Mouse (Mus musculus) embryonic facial prominence, embryonic 11.5 days (tissue): ENCODE measurements around the gene Noxa1. TPM values are rescaled to one million over a fixed set of nuclear protein-coding genes. Genes with fewer than 3 reads are reported as not detected.

Source experiments
- ATAC-seq: fragments of 200-750 bp; cut with Nextera tagmentation; replicated peaks from 2 replicates; pipeline ENCODE4 v1.8.0; 2017; ENCODE audit warnings: low read depth; ENCODE audit not compliant: insufficient number of reproducible peaks, low FRiP score, low TSS enrichment
- DNase-seq: peaks from one replicate; pipeline ENCODE4 v3.0.0-alpha.2; 2015; ENCODE audit warnings: low spot score
- H3K27ac ChIP-seq: fragments of 300-500 bp; sonication (generic); replicated peaks from 2 replicates; pipeline ENCODE4 v1.5.1; 2014; ENCODE audit warnings: mild to moderate bottlenecking, low read depth, low read length, control low read depth
- H3K27me3 ChIP-seq: fragments of 300-500 bp; sonication (generic); 2 replicates; pipeline ENCODE4 v1.6.1; 2014; ENCODE audit warnings: mild to moderate bottlenecking, low read length, moderate library complexity, mixed read lengths; ENCODE audit not compliant: control insufficient read depth, insufficient read depth
- H3K36me3 ChIP-seq: fragments of 300-500 bp; sonication (generic); replicated peaks from 2 replicates; pipeline ENCODE4 v1.6.1; 2014; ENCODE audit warnings: low read depth, mild to moderate bottlenecking, low read length, moderate library complexity, mixed read lengths; ENCODE audit not compliant: control insufficient read depth, insufficient read depth
- H3K4me1 ChIP-seq: fragments of 300-500 bp; sonication (generic); 2 replicates; pipeline ENCODE4 v1.6.1; 2014; ENCODE audit warnings: low read length, mixed read lengths; ENCODE audit not compliant: control insufficient read depth, insufficient read depth
- H3K4me2 ChIP-seq: fragments of 300-500 bp; sonication (generic); 2 replicates; pipeline ENCODE4 v1.6.1; 2014; ENCODE audit warnings: low read depth, mild to moderate bottlenecking, control low read depth, low read length, moderate library complexity
- H3K4me3 ChIP-seq: fragments of 300-500 bp; sonication (generic); 2 replicates; pipeline ENCODE4 v1.5.1; 2014; ENCODE audit warnings: low read depth, low read length, control low read depth
- H3K9ac ChIP-seq: fragments of 300-500 bp; sonication (generic); replicated peaks from 2 replicates; pipeline ENCODE4 v1.6.1; 2014; ENCODE audit warnings: mild to moderate bottlenecking, control low read depth, low read length
- H3K9me3 ChIP-seq: fragments of 300-500 bp; sonication (generic); replicated peaks from 2 replicates; pipeline ENCODE4 v1.6.1; 2016; ENCODE audit warnings: mild to moderate bottlenecking, low read length, inconsistent platforms, mixed read lengths; ENCODE audit not compliant: control insufficient read depth
- WGBS: fragments of 180-500 bp; shearing (Covaris S2); extraction: QIAGEN DNeasy Blood & Tissue Kit; methylation state at CpG from one replicate; pipeline ENCODE4 v1.1.7; 2014; 5-methylcytosine and 5-hydroxymethylcytosine counted together
- polyA plus RNA-seq: library from polyadenylated mRNA; unstranded; fragments of >200 nt; fragmentation: Nextera tagmentation; extraction: Ambion mirVana; gene quantifications from 2 replicates; pipeline ENCODE4 v1.2.1, GENCODE M21; 2014

Noxa1 gene
- polyA plus RNA-seq: 0.13 TPM in 1 of 2 replicates, not detected in the other

DNA sequence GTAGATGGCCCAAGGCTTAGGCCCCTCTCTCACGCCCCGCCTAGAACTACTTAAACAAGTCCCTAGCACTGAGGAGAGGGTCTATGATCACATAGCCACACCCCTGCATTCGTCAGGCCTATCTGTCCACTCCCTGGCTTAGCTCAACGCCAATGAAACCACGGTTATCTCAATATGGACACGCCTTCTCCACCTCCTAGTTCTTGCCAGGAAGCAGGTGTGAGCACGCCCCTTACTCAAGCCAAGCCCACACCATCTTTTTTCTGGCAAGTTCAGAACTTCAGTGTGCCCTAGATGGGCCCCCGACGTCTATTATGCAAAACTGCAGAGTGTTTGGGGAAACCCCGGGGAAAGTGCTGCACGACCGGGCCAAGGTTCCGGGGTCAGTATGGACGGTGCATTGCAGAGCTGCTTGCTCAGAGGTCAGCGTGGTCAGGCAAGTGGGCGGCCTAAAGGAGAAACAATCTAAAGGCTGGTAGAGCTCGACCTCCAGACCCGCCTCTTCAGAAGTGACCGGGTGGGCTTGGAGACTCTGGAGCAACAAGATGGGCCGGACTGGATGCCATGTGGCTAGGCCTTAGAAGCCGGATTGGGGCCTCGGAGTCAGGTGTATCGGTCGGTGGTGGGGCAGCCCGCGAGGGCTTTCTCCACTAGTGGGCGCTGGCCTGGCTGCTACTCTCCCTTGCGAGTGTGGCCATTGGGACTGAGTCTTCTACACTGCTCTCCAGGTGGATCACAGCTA is at the start of gene Noxa1:
TSS of gene Noxa1 (minus strand) at position 41 of the 742 bp plus-strand sequence.
- H3K36me3 ChIP-seq: no peaks in the 10 kb centered on the region
- H3K4me2 ChIP-seq: peak within 1 kb of the TSS; percentile 28; the same call in 1 of the 2 replicates
- ATAC-seq (peak; percentile 41; the same call in 1 of the 2 replicates), DNase-seq (peak; percentile 54)
- H3K4me1 ChIP-seq: 0 out of 2 replicates have a peak, but pooled peaks cover 2% of the 10 kb centered on the region
- 46% methylated on average over 28 of the region's 28 CpGs for WGBS
- H3K27me3 ChIP-seq: no peaks in the 10 kb centered on the region
- H3K9me3 ChIP-seq: no peaks in the 10 kb centered on the region
- H3K9ac ChIP-seq: 0 out of 2 replicates have a peak within 1 kb of the TSS, but pooled peaks have one; percentile 3
- H3K4me3 ChIP-seq: no peak within 1 kb of the TSS
- no peak within 1 kb of the TSS for H3K27ac ChIP-seq

DNA sequence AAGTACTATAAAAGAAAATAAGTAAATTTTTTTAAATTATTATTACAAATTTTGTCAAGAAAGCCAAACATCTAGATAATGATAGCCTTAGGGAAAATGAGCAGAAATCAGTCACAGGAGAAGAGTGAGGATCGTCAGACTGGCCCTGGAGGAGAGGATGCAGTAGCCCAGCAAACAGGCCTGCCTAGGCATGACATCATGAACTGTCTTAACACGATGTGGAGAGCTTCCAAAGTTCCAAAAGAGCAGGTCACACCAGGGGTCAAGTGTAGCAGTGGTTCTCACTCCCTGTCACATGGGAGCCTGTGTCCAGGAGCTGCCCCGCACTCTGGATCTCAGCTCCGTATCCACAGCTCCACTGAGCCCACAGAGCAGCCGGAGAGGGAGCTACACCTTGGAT is 47.0 kb upstream of the Noxa1 start:
- Histone ChIP-seq H3K27me3 (no peaks in the 10 kb centered on the region), H3K36me3 (no peaks in the 10 kb centered on the region), H3K4me3 (no peak overlapping the region), H3K4me2 (no peak overlapping the region), H3K27ac (no peak overlapping the region), H3K9ac (no peak overlapping the region), H3K4me1 (no peaks in the 10 kb centered on the region), H3K9me3 (no peaks in the 10 kb centered on the region)
- WGBS: 78% methylated on average over 5 of the region's 5 CpGs
- no peak for ATAC-seq
- no peak for DNase-seq

DNA sequence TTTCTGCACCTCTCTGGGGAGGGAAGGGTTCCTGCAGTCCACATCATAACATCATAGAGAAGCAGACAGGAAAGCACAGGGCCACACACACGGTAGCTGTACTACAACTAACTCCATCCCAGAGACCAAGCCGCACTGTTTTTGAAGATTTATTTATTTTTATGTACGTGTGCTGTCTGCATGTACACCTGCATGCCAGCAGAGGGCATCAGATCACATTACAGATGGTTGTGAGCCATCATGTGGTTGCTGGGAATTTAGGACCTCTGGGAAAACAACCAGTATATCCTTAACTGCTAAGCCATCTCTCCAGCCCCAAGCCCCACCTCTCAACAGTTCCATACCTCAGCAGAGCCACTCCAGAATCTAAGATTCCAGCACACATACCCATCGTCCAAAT is 46.2 kb upstream of the Noxa1 start:
- no peak for ATAC-seq
- DNase-seq: no peak
- no peak overlapping the region for H3K4me3 ChIP-seq
- no peaks in the 10 kb centered on the region for H3K36me3 ChIP-seq
- H3K4me1 ChIP-seq: no peaks in the 10 kb centered on the region
- H3K27ac ChIP-seq: no peak overlapping the region
- no peak overlapping the region for H3K4me2 ChIP-seq
- WGBS: 76% methylated on average over 4 of the region's 4 CpGs
- H3K9me3 ChIP-seq: no peaks in the 10 kb centered on the region
- H3K27me3 ChIP-seq: no peaks in the 10 kb centered on the region
- no peak overlapping the region for H3K9ac ChIP-seq

- Histone ChIP-seq H3K4me1 (no peaks in the 10 kb centered on the region), H3K4me3 (no peak overlapping the region), H3K9ac (no peak overlapping the region), H3K9me3 (no peaks in the 10 kb centered on the region), H3K4me2 (no peak overlapping the region), H3K27ac (no peak overlapping the region), H3K36me3 (no peaks in the 10 kb centered on the region), H3K27me3 (no peaks in the 10 kb centered on the region)
- WGBS: 77% methylated on average over 6 of the region's 6 CpGs
- DNase-seq: no peak
- no peak for ATAC-seq
Measured at GRCm38 (mm10) chr2:25137832-25138231, 42.9 kb upstream of the Noxa1 start.

DNA sequence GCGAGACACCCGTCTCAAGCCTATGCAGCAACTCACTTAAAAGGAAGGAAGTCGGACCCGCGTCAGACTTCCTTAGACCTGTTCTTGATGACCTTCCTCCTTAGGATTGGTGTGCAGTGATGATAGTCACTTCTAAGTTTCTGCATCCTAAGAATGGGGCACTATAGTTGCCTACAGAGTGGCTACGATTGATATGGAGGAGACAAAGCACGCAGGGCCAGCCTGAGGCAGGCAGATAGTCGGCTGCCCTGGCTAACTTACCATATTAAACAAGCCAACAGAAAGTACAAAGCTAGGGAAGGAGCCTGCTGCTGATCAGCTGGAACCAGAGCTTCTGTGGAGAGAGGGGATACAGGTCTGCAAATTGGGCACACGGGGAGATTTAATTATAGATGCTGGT is 36.7 kb upstream of the Noxa1 start:
- H3K4me1 ChIP-seq: no peaks in the 10 kb centered on the region
- DNase-seq (no peak), ATAC-seq (no peak)
- no peak overlapping the region for H3K9ac ChIP-seq
- H3K4me3 ChIP-seq: no peak overlapping the region
- H3K4me2 ChIP-seq: no peak overlapping the region
- no peaks in the 10 kb centered on the region for H3K36me3 ChIP-seq
- 75% methylated on average over 9 of the region's 9 CpGs for WGBS
- no peaks in the 10 kb centered on the region for H3K9me3 ChIP-seq
- H3K27me3 ChIP-seq: no peaks in the 10 kb centered on the region
- no peak overlapping the region for H3K27ac ChIP-seq

- Histone ChIP-seq H3K27ac (no peak overlapping the region), H3K27me3 (no peaks in the 10 kb centered on the region), H3K4me2 (no peak overlapping the region), H3K36me3 (no peaks in the 10 kb centered on the region), H3K4me3 (no peak overlapping the region), H3K9me3 (no peaks in the 10 kb centered on the region), H3K4me1 (no peaks in the 10 kb centered on the region), H3K9ac (no peak overlapping the region)
- no peak for DNase-seq
- WGBS: 81% methylated on average over 11 of the region's 11 CpGs
- ATAC-seq: no peak
Measured at GRCm38 (mm10) chr2:25128072-25128471, 33.1 kb upstream of the Noxa1 start.

DNA sequence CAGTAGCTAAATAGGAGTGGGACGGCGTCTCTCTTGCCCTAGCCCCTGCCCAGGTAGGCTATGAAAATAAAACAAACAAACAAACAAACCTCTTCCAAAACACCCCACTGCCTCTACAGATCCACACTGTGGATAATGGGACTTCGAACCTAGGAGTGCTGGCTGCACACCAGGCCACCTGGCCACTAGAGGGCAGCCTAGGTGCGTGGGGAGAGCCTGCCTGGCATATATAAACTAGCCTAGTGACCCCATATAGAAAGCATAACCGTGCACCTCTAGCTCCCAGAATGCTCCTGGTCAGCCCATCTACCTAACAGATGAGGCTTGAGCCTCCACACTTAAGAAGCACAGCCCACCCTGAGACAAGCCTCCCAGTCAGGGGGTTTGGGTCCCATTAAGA is 32.3 kb upstream of the Noxa1 start:
- WGBS: 47% methylated on average over 5 of the region's 5 CpGs

More for the DNA sequence above, 32.3 kb upstream of the Noxa1 start:
- no peaks in the 10 kb centered on the region for H3K36me3 ChIP-seq
- H3K9ac ChIP-seq: no peak overlapping the region
- DNase-seq (peak; percentile 72), ATAC-seq (0 out of 2 replicates have a peak, but pooled peaks have one; percentile 21)
- H3K4me3 ChIP-seq: no peak overlapping the region
- H3K27ac ChIP-seq: peak overlapping the region; percentile 56
- no peak overlapping the region for H3K4me2 ChIP-seq
- H3K9me3 ChIP-seq: no peaks in the 10 kb centered on the region
- no peaks in the 10 kb centered on the region for H3K4me1 ChIP-seq
- H3K27me3 ChIP-seq: no peaks in the 10 kb centered on the region
